Mouse (Mus musculus) lung, postnatal 36 days (tissue): Measurements from ENCODE around the gene Krtap17-1.

ENCODE experiments used
- DNase-seq: peaks from one replicate; pipeline ENCODE4 v3.0.0; 2022; ENCODE audit warnings: mixed read lengths

Krtap17-1 gene

GRCm38 (mm10) chr11:99948175-99948574 lies 45.6 kb downstream of the Krtap17-1 start, which contains the start of gene Krtap9-5:
Gene Krtap9-5, plus strand, starts transcription at chr11:99948475.
- no peak for DNase-seq
